Mouse (Mus musculus) adrenal gland, adult 2 months (tissue): ENCODE measurements around the gene Bphl. TPM values are rescaled to one million over a fixed set of nuclear protein-coding genes. Genes with fewer than 3 reads are reported as not detected.

Source experiments
- DNase-seq: peaks from one replicate; pipeline ENCODE4 v3.0.0; 2021
- long read RNA-seq: library from polyadenylated mRNA; stranded (forward); transcript quantifications from one replicate; pipeline ENCODE4 v2.0.0, GENCODE M21; 2021
- polyA plus RNA-seq: library from polyadenylated mRNA; depleted of rRNA; stranded (reverse); fragments of >200 nt; gene quantifications from 2 replicates; pipeline ENCODE4 v1.2.3, GENCODE M21; 2012; rRNA removed
- total RNA-seq, 2 experiments: library from RNA; stranded (reverse); gene quantifications; 2 replicates each; pipeline ENCODE4 v1.2.3; 2021

Bphl gene
- 10 to 100 TPM; 74.9 to 75.1 TPM for total RNA-seq
- 57.4 and 61.2 TPM in 2 replicates for polyA plus RNA-seq
- long read RNA-seq, transcript Bphl-201 (7 exons, 1,253 nt) = major isoform, 54 of 62 reads
- long read RNA-seq, partial matches to known transcripts = 4 of 62 reads
- long read RNA-seq, other reads (novel, unspliced or antisense) = 4 of 62 reads

- peak; percentile 95 for DNase-seq
Observed at GRCm38 (mm10) chr13:34037172-34038055, at the start of gene Bphl. TSS of gene Bphl (plus strand) at chr13:34037597.

- DNase-seq = no peak
Observed at GRCm38 (mm10) chr13:33989625-33990024, 47.8 kb upstream of the Bphl start.

- peak; percentile 76 for DNase-seq
Observed at GRCm38 (mm10) chr13:33995197-33995596, 42.2 kb upstream of the Bphl start.

GRCm38 (mm10) chr13:34002058-34003006, 35.1 kb upstream of the Bphl start, which contains the start of the genes Ripk1 and Serpinb6a:
TSS of gene Ripk1 (plus strand) at chr13:34002363.
TSS of gene Serpinb6a (minus strand) at chr13:34002794.
- peak; percentile 95 for DNase-seq

- DNase-seq = peak; percentile 9
Observed at GRCm38 (mm10) chr13:34003058-34003457, 34.3 kb upstream of the Bphl start.

GRCm38 (mm10) chr13:34007234-34007633, 30.2 kb upstream of the Bphl start:
- no peak for DNase-seq

GRCm38 (mm10) chr13:34016927-34017569, 20.3 kb upstream of the Bphl start:
- peak; percentile 29 for DNase-seq

- DNase-seq = no peak
Observed at GRCm38 (mm10) chr13:34018521-34018920, 18.9 kb upstream of the Bphl start.

- no peak for DNase-seq
Observed at GRCm38 (mm10) chr13:34021998-34022397, 15.4 kb upstream of the Bphl start.

- no peak for DNase-seq
Observed at GRCm38 (mm10) chr13:34032041-34032440, 5.4 kb upstream of the Bphl start.

GRCm38 (mm10) chr13:34035424-34035823, 2.0 kb upstream of the Bphl start:
- DNase-seq = no peak

GRCm38 (mm10) chr13:34036726-34037125, 671 bp upstream of the Bphl start:
- no peak for DNase-seq

- no peak for DNase-seq
Observed at GRCm38 (mm10) chr13:34038056-34038432, 647 bp downstream of the Bphl start.

GRCm38 (mm10) chr13:34038901-34039341, 1.5 kb downstream of the Bphl start:
- no peak for DNase-seq

- no peak for DNase-seq
Observed at GRCm38 (mm10) chr13:34040091-34040490, 2.7 kb downstream of the Bphl start.

- no peak for DNase-seq
Observed at GRCm38 (mm10) chr13:34043716-34044393, 6.5 kb downstream of the Bphl start.

- DNase-seq = no peak
Observed at GRCm38 (mm10) chr13:34045511-34046249, 8.3 kb downstream of the Bphl start.

GRCm38 (mm10) chr13:34046421-34047012, 9.1 kb downstream of the Bphl start:
- peak; percentile 75 for DNase-seq

GRCm38 (mm10) chr13:34047526-34047925, 10.1 kb downstream of the Bphl start:
- no peak for DNase-seq

GRCm38 (mm10) chr13:34050479-34050878, 13.1 kb downstream of the Bphl start:
- DNase-seq = peak; percentile 63
